In genomic region chr17:10098199-10098598, GRCm38 (mm10) we compare ENCODE assay signal across 13 mouse cellular contexts.
"Had no signal": no experiment of that assay in that cellular context is flagged by ENCODE, and none has a peak within 500 bp of the region (broad histone marks: within the 10 kb centered on the region; RNA-seq: fewer than 3 reads in every experiment).

No protein-coding gene starts in this region.

- H3K27me3 ChIP-seq: liver, embryonic 13.5 days; midbrain, embryonic 15.5 days; stomach, embryonic 15.5 days had no signal

- H3K27ac ChIP-seq: liver, embryonic 13.5 days; midbrain, embryonic 15.5 days; stomach, embryonic 15.5 days had no signal

- H3K4me2 ChIP-seq: liver, embryonic 13.5 days; midbrain, embryonic 11.5 days; midbrain, embryonic 15.5 days; stomach, embryonic 15.5 days had no signal

- H3K36me3 ChIP-seq: liver, embryonic 13.5 days; midbrain, embryonic 15.5 days; stomach, embryonic 15.5 days had no signal

- ATAC-seq: midbrain, embryonic 15.5 days had no signal

- H3K9me3 ChIP-seq: liver, embryonic 13.5 days; midbrain, embryonic 15.5 days; stomach, embryonic 15.5 days had no signal

- H3K4me1 ChIP-seq: liver, embryonic 13.5 days; midbrain, embryonic 15.5 days had no signal

- DNase-seq: kidney, adult 11 months; kidney, adult 9 months; kidney, postnatal 25 days; liver, embryonic 13.5 days; lung, adult 2 months; lung, postnatal 14 days; lung, postnatal 4 days; right cerebral cortex, postnatal 25 days; spleen, adult 18-20 months; thymus, postnatal 25 days had no signal

- H3K4me3 ChIP-seq: liver, embryonic 13.5 days; midbrain, embryonic 15.5 days; stomach, embryonic 15.5 days had no signal

- H3K9ac ChIP-seq: liver, embryonic 13.5 days; midbrain, embryonic 15.5 days; stomach, embryonic 15.5 days had no signal
